Mouse (Mus musculus): ENCODE measurements at regions not wholly inside any gene's neighbourhood (a gene's known extent, or its start where the extent isn't known, plus 50 kb on each side); places are given as distances from the start of the nearest gene placed in this dataset.

DNA sequence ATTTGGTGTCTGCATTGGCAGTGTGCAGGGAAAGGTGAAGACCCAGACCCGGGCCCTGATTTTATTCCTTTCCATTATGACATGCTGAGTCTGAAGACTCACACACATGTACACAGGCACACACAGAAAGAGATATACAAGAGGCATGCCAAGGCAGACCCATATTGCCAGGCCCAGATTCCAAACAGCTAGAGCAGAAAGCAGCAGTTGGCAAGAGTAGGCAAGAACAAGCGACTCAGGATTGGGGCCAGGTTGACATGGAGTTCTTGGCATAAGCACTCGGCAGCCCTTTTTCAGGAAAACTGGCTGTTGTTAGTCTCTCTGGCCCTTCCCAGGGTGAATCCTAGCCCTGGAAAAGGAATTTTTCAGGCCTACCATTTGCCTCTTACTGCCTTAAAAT, 236.6 kb downstream of the Sp3 start:
- no peak for TF ChIP-seq CTCF (IDR thresholded peaks at IDR 0.05; ENCODE audit: control insufficient read depth, insufficient read depth, insufficient replicate concordance, low read depth, low read length)
- no peak for TF ChIP-seq POLR2A (IDR thresholded peaks at IDR 0.05; ENCODE audit: control insufficient read depth, low read depth, low read length)

All from testis, adult 2 months (tissue).